Mouse (Mus musculus) erythroblast, embryonic 14.5 days (primary cell): Measurements from ENCODE around the gene Tmprss13. TPM values are rescaled to one million over a fixed set of nuclear protein-coding genes. Genes with fewer than 3 reads are reported as not detected.

Source experiments
- H3K27me3 ChIP-seq: 2 replicates; pipeline ENCODE4 v1.6.1; 2012; ENCODE audit warnings: inconsistent platforms; ENCODE audit not compliant: control insufficient read depth
- H3K36me3 ChIP-seq: 2 replicates; pipeline ENCODE4 v1.6.1; 2012; ENCODE audit warnings: mild to moderate bottlenecking, inconsistent platforms; ENCODE audit not compliant: control insufficient read depth
- H3K4me1 ChIP-seq: 2 replicates; pipeline ENCODE4 v1.6.1; 2012; ENCODE audit warnings: inconsistent platforms; ENCODE audit not compliant: control insufficient read depth
- H3K4me3 ChIP-seq: replicated peaks from 2 replicates; pipeline ENCODE3; 2012; ENCODE audit warnings: moderate library complexity, mild to moderate bottlenecking, inconsistent platforms
- H3K9me3 ChIP-seq: 2 replicates; pipeline ENCODE4 v1.6.1; 2012; ENCODE audit warnings: low read length, inconsistent platforms, mixed read lengths; ENCODE audit not compliant: control insufficient read depth
- GATA1 ChIP-seq: IDR thresholded peaks from 2 replicates; pipeline ENCODE4 v1.6.1; 2012; ENCODE audit warnings: low read length, inconsistent platforms, mixed read lengths
- TAL1 ChIP-seq: IDR thresholded peaks from 3 replicates; pipeline ENCODE4 v1.6.1; 2012; ENCODE audit warnings: low read length, inconsistent platforms, mixed read lengths
- polyA plus RNA-seq: library from polyadenylated mRNA; stranded (reverse); fragments of >175 nt; gene quantifications from 2 replicates; pipeline ENCODE4 v1.2.3, GENCODE M21; 2012

The Tmprss13 gene
- polyA plus RNA-seq = not detected in 2 replicates

GRCm38 (mm10) chr9:45318855-45319254 lies at the start of gene Tmprss13:
Gene Tmprss13 (plus strand): TSS chr9:45319100.
- Histone ChIP-seq H3K27me3 (peaks cover 7% of the 10 kb centered on the region; the same call in 1 of the 2 replicates), H3K36me3 (no peaks in the 10 kb centered on the region)
- no peak for TF ChIP-seq GATA1
- no peak for TF ChIP-seq TAL1

GRCm38 (mm10) chr9:45272213-45272612 lies 46.7 kb upstream of the Tmprss13 start:
- Histone ChIP-seq H3K9me3 (no peaks in the 10 kb centered on the region), H3K4me3 (no peak overlapping the region), H3K4me1 (no peaks in the 10 kb centered on the region), H3K27me3 (peaks cover 32% of the 10 kb centered on the region), H3K36me3 (no peaks in the 10 kb centered on the region)
- TF ChIP-seq GATA1 = no peak
- no peak for TF ChIP-seq TAL1

More at GRCm38 (mm10) chr9:45318855-45319254, at the start of gene Tmprss13:
- Histone ChIP-seq H3K4me3 (no peak within 1 kb of the TSS), H3K4me1 (no peaks in the 10 kb centered on the region), H3K9me3 (no peaks in the 10 kb centered on the region)

GRCm38 (mm10) chr9:45274218-45274617 lies 44.7 kb upstream of the Tmprss13 start:
- Histone ChIP-seq H3K4me3 (no peak overlapping the region), H3K36me3 (no peaks in the 10 kb centered on the region), H3K27me3 (peaks cover 14% of the 10 kb centered on the region), H3K4me1 (no peaks in the 10 kb centered on the region), H3K9me3 (no peaks in the 10 kb centered on the region)
- TF ChIP-seq TAL1 (no peak), GATA1 (no peak)

- Histone ChIP-seq H3K4me1 (no peaks in the 10 kb centered on the region), H3K36me3 (no peaks in the 10 kb centered on the region), H3K4me3 (no peak overlapping the region), H3K27me3 (peaks cover 10% of the 10 kb centered on the region), H3K9me3 (no peaks in the 10 kb centered on the region)
- no peak for TF ChIP-seq GATA1
Measured at GRCm38 (mm10) chr9:45274635-45275034, 44.3 kb upstream of the Tmprss13 start.

- Histone ChIP-seq H3K36me3 (no peaks in the 10 kb centered on the region), H3K9me3 (peaks cover under 1% of the 10 kb centered on the region; the same call in 1 of the 2 replicates), H3K4me1 (no peaks in the 10 kb centered on the region), H3K4me3 (no peak overlapping the region), H3K27me3 (no peaks in the 10 kb centered on the region)
- TF ChIP-seq GATA1 = no peak
- TF ChIP-seq TAL1 = no peak
Measured at GRCm38 (mm10) chr9:45280059-45280458, 38.8 kb upstream of the Tmprss13 start.

- no peaks in the 10 kb centered on the region for H3K4me1 ChIP-seq
- no peak for TF ChIP-seq TAL1
- no peak for TF ChIP-seq GATA1
- H3K27me3 ChIP-seq = no peaks in the 10 kb centered on the region
- H3K36me3 ChIP-seq = no peaks in the 10 kb centered on the region
- no peak overlapping the region for H3K4me3 ChIP-seq
- H3K9me3 ChIP-seq = peaks cover 2% of the 10 kb centered on the region; the same call in 1 of the 2 replicates
Measured at GRCm38 (mm10) chr9:45280891-45281290, 38.0 kb upstream of the Tmprss13 start.

- TF ChIP-seq GATA1 (no peak), TAL1 (no peak)
- H3K9me3 ChIP-seq = peaks cover 2% of the 10 kb centered on the region; the same call in 1 of the 2 replicates
- H3K4me1 ChIP-seq = no peaks in the 10 kb centered on the region
- H3K27me3 ChIP-seq = no peaks in the 10 kb centered on the region
- H3K4me3 ChIP-seq = no peak overlapping the region
- H3K36me3 ChIP-seq = no peaks in the 10 kb centered on the region
Measured at GRCm38 (mm10) chr9:45282466-45282865, 36.4 kb upstream of the Tmprss13 start.

GRCm38 (mm10) chr9:45291481-45292168 lies 27.3 kb upstream of the Tmprss13 start:
- no peak for TF ChIP-seq TAL1
- no peak for TF ChIP-seq GATA1
- Histone ChIP-seq H3K36me3 (no peaks in the 10 kb centered on the region), H3K4me3 (no peak overlapping the region), H3K4me1 (no peaks in the 10 kb centered on the region), H3K9me3 (no peaks in the 10 kb centered on the region), H3K27me3 (no peaks in the 10 kb centered on the region)

- Histone ChIP-seq H3K4me1 (no peaks in the 10 kb centered on the region), H3K9me3 (no peaks in the 10 kb centered on the region), H3K4me3 (no peak overlapping the region), H3K36me3 (no peaks in the 10 kb centered on the region), H3K27me3 (no peaks in the 10 kb centered on the region)
- no peak for TF ChIP-seq GATA1
- TF ChIP-seq TAL1 = no peak
Measured at GRCm38 (mm10) chr9:45294210-45295011, 24.5 kb upstream of the Tmprss13 start.
